Mouse (Mus musculus) T-helper 1 cell (primary cell): ENCODE measurements around the gene St6galnac3.

ENCODE experiments used
- in situ Hi-C: fragments of 300-600 bp; cut with MboI, MseI; formaldehyde crosslinking; loops from one replicate; pipeline ENCODE4 v1.15.1; 2025; ENCODE audit warnings: high pct_unique_total_duplicates

Gene St6galnac3

GRCm38 (mm10) chr3:153480005-153480635 is 244.9 kb downstream of the St6galnac3 start:
- in situ Hi-C loops, result no loop called here

GRCm38 (mm10) chr3:153475919-153476318 is 249.1 kb downstream of the St6galnac3 start:
- in situ Hi-C loops, result loop anchor here (5.0 kb wide), 1 partner anchor 1414 kb away; no protein-coding TSS in a partner anchor

- in situ Hi-C loops, result loop anchor here (5.0 kb wide), 1 partner anchor 1413 kb away; no protein-coding TSS in a partner anchor
Measured at GRCm38 (mm10) chr3:153475461-153475860, 249.5 kb downstream of the St6galnac3 start.

- in situ Hi-C loops, result no loop called here
Measured at GRCm38 (mm10) chr3:153472583-153473471, 252.1 kb downstream of the St6galnac3 start.

GRCm38 (mm10) chr3:153463849-153464248 is 261.1 kb downstream of the St6galnac3 start:
- in situ Hi-C loops, result no loop called here

GRCm38 (mm10) chr3:153460173-153460572 is 264.8 kb downstream of the St6galnac3 start:
- in situ Hi-C loops, result no loop called here

- in situ Hi-C loops, result no loop called here
Measured at GRCm38 (mm10) chr3:153458593-153458992, 266.4 kb downstream of the St6galnac3 start.

GRCm38 (mm10) chr3:153457701-153458100 is 267.3 kb downstream of the St6galnac3 start:
- in situ Hi-C loops, result no loop called here

GRCm38 (mm10) chr3:153457203-153457602 is 267.8 kb downstream of the St6galnac3 start:
- in situ Hi-C loops, result no loop called here

- in situ Hi-C loops, result no loop called here
Measured at GRCm38 (mm10) chr3:153456227-153456626, 268.7 kb downstream of the St6galnac3 start.

GRCm38 (mm10) chr3:153453127-153454049 is 271.6 kb downstream of the St6galnac3 start:
- in situ Hi-C loops, result no loop called here

GRCm38 (mm10) chr3:153452299-153452996 is 272.5 kb downstream of the St6galnac3 start:
- in situ Hi-C loops, result no loop called here

- in situ Hi-C loops, result no loop called here
Measured at GRCm38 (mm10) chr3:153441329-153441728, 283.6 kb downstream of the St6galnac3 start.

GRCm38 (mm10) chr3:153436076-153437021 is 288.6 kb downstream of the St6galnac3 start:
- in situ Hi-C loops, result no loop called here

GRCm38 (mm10) chr3:153433010-153433409 is 292.0 kb downstream of the St6galnac3 start:
- in situ Hi-C loops, result no loop called here

- in situ Hi-C loops, result no loop called here
Measured at GRCm38 (mm10) chr3:153432053-153432816, 292.7 kb downstream of the St6galnac3 start.

GRCm38 (mm10) chr3:153429840-153430239 is 295.1 kb downstream of the St6galnac3 start:
- in situ Hi-C loops, result no loop called here

- in situ Hi-C loops, result no loop called here
Measured at GRCm38 (mm10) chr3:153421918-153422290, 303.1 kb downstream of the St6galnac3 start.
